Mouse (Mus musculus) natural killer cell, adult 2 months (primary cell): ENCODE data around the gene Tyw1.
A peak's percentile ranks its signal among the peaks of the same experiment; 100 is the strongest.

Experiments
- DNase-seq, 2 experiments: peaks; one replicate each; pipeline ENCODE4 v3.0.0; 2022; ENCODE audit warnings: low spot score in 2 of 2

The Tyw1 gene

GRCm38 (mm10) chr5:130264433-130265005, 9.1 kb downstream of the Tyw1 start:
- DNase-seq = no peak

GRCm38 (mm10) chr5:130266651-130267050, 11.2 kb downstream of the Tyw1 start:
- peak in 1 of 2 experiments; percentile 28 for DNase-seq

- peak in 1 of 2 experiments; percentile 17 for DNase-seq
Measured at GRCm38 (mm10) chr5:130267316-130267715, 11.9 kb downstream of the Tyw1 start.

GRCm38 (mm10) chr5:130268976-130269375, 13.6 kb downstream of the Tyw1 start:
- DNase-seq = no peak

GRCm38 (mm10) chr5:130272344-130272743, 16.9 kb downstream of the Tyw1 start:
- no peak for DNase-seq

- DNase-seq = no peak
Measured at GRCm38 (mm10) chr5:130273046-130273445, 17.6 kb downstream of the Tyw1 start.

- DNase-seq = peak in 1 of 2 experiments; percentile 16
Measured at GRCm38 (mm10) chr5:130275509-130275908, 20.1 kb downstream of the Tyw1 start.

GRCm38 (mm10) chr5:130278011-130278472, 22.6 kb downstream of the Tyw1 start:
- peak in 1 of 2 experiments; percentile 13 for DNase-seq

- DNase-seq = no peak
Measured at GRCm38 (mm10) chr5:130283079-130283732, 27.8 kb downstream of the Tyw1 start.

- no peak for DNase-seq
Measured at GRCm38 (mm10) chr5:130288106-130288505, 32.7 kb downstream of the Tyw1 start.

- DNase-seq = no peak
Measured at GRCm38 (mm10) chr5:130290242-130290641, 34.8 kb downstream of the Tyw1 start.

GRCm38 (mm10) chr5:130290775-130291174, 35.4 kb downstream of the Tyw1 start:
- DNase-seq = no peak

- DNase-seq = no peak
Measured at GRCm38 (mm10) chr5:130292976-130293375, 37.6 kb downstream of the Tyw1 start.

GRCm38 (mm10) chr5:130293941-130294340, 38.5 kb downstream of the Tyw1 start:
- no peak for DNase-seq

GRCm38 (mm10) chr5:130294598-130294997, 39.2 kb downstream of the Tyw1 start:
- DNase-seq = no peak

- no peak for DNase-seq
Measured at GRCm38 (mm10) chr5:130296071-130296470, 40.7 kb downstream of the Tyw1 start.

- DNase-seq = no peak
Measured at GRCm38 (mm10) chr5:130298831-130299460, 43.5 kb downstream of the Tyw1 start.

GRCm38 (mm10) chr5:130299526-130299925, 44.1 kb downstream of the Tyw1 start:
- DNase-seq = no peak

GRCm38 (mm10) chr5:130303611-130304010, 48.2 kb downstream of the Tyw1 start:
- DNase-seq = no peak

GRCm38 (mm10) chr5:130307921-130308320, 52.5 kb downstream of the Tyw1 start:
- no peak for DNase-seq

- DNase-seq = no peak
Measured at GRCm38 (mm10) chr5:130310077-130310476, 54.7 kb downstream of the Tyw1 start.

GRCm38 (mm10) chr5:130310827-130311226, 55.4 kb downstream of the Tyw1 start:
- DNase-seq = no peak

- no peak for DNase-seq
Measured at GRCm38 (mm10) chr5:130313488-130313887, 58.1 kb downstream of the Tyw1 start.
